Mouse (Mus musculus): ENCODE results near the gene Cox6b2. TPM values are rescaled to one million over a fixed set of nuclear protein-coding genes. Genes with fewer than 3 reads are reported as not detected.

Cox6b2 gene
- total RNA-seq, 2 experiments from 2014 or later, result 4.7 to 8.6 TPM

- DNase-seq (ENCODE audit: low spot score in 2 of 2), result no peak
Measured at GRCm38 (mm10) chr7:4764946-4765710, 12.2 kb upstream of the Cox6b2 start.

- DNase-seq (ENCODE audit: low spot score in 2 of 2), result no peak
Measured at GRCm38 (mm10) chr7:4759670-4760069, 6.8 kb upstream of the Cox6b2 start.

GRCm38 (mm10) chr7:4751971-4752820 lies 698 bp downstream of the Cox6b2 start:
- DNase-seq (ENCODE audit: low spot score in 2 of 2), result no peak

- no peak for DNase-seq (ENCODE audit: low spot score in 2 of 2)
Measured at GRCm38 (mm10) chr7:4749169-4749568, 3.7 kb downstream of the Cox6b2 start.

- no peak for DNase-seq (ENCODE audit: low spot score in 2 of 2)
Measured at GRCm38 (mm10) chr7:4748321-4748720, 4.6 kb downstream of the Cox6b2 start.

- no peak for DNase-seq (ENCODE audit: low spot score in 2 of 2)
Measured at GRCm38 (mm10) chr7:4747156-4747899, 5.6 kb downstream of the Cox6b2 start.

- no peak for DNase-seq (ENCODE audit: low spot score in 2 of 2)
Measured at GRCm38 (mm10) chr7:4746326-4746980, 6.4 kb downstream of the Cox6b2 start.

- no peak for DNase-seq (ENCODE audit: low spot score in 2 of 2)
Measured at GRCm38 (mm10) chr7:4744886-4745285, 8.0 kb downstream of the Cox6b2 start.

GRCm38 (mm10) chr7:4743354-4743753 lies 9.5 kb downstream of the Cox6b2 start:
- DNase-seq (ENCODE audit: low spot score in 2 of 2), result no peak

- DNase-seq (ENCODE audit: low spot score in 2 of 2), result no peak
Measured at GRCm38 (mm10) chr7:4742482-4742819, 10.4 kb downstream of the Cox6b2 start.

- no peak for DNase-seq (ENCODE audit: low spot score in 2 of 2)
Measured at GRCm38 (mm10) chr7:4741672-4742481, 11.0 kb downstream of the Cox6b2 start.

GRCm38 (mm10) chr7:4741151-4741550 lies 11.7 kb downstream of the Cox6b2 start:
- peak; percentile 27 to 40 for DNase-seq (ENCODE audit: low spot score in 2 of 2)

- no peak for DNase-seq (ENCODE audit: low spot score in 2 of 2)
Measured at GRCm38 (mm10) chr7:4740309-4740727, 12.6 kb downstream of the Cox6b2 start.

- peak; percentile 98 to 100 for DNase-seq (ENCODE audit: low spot score in 2 of 2)
Measured at GRCm38 (mm10) chr7:4739544-4740275, 13.2 kb downstream of the Cox6b2 start, which contains the start of gene Kmt5c. Kmt5c (plus strand) TSS chr7:4740115.

GRCm38 (mm10) chr7:4739041-4739543 lies 13.8 kb downstream of the Cox6b2 start:
- no peak for DNase-seq (ENCODE audit: low spot score in 2 of 2)

GRCm38 (mm10) chr7:4732968-4733392 lies 19.9 kb downstream of the Cox6b2 start:
- DNase-seq (ENCODE audit: low spot score in 2 of 2), result no peak

GRCm38 (mm10) chr7:4731090-4731489 lies 21.8 kb downstream of the Cox6b2 start:
- DNase-seq (ENCODE audit: low spot score in 2 of 2), result no peak

GRCm38 (mm10) chr7:4725169-4725568 lies 27.7 kb downstream of the Cox6b2 start, which contains the start of gene Tmem150b:
Tmem150b (minus strand) TSS chr7:4725249.
- DNase-seq (ENCODE audit: low spot score in 2 of 2), result no peak

- DNase-seq (ENCODE audit: low spot score in 2 of 2), result no peak
Measured at GRCm38 (mm10) chr7:4724359-4724758, 28.5 kb downstream of the Cox6b2 start.
